Mouse (Mus musculus) stomach, embryonic 15.5 days (tissue): ENCODE data around the gene Cyp26c1. TPM values are rescaled to one million over a fixed set of nuclear protein-coding genes. Genes with fewer than 3 reads are reported as not detected.

Experiments used
- ATAC-seq: fragments of 200-750 bp; cut with Nextera tagmentation; 2 replicates; pipeline ENCODE4 v1.8.0; 2017; ENCODE audit warnings: low read depth, moderate number of reproducible peaks, moderate TSS enrichment; ENCODE audit not compliant: insufficient read depth, low FRiP score
- H3K27ac ChIP-seq: fragments of 300-500 bp; sonication (generic); 2 replicates; pipeline ENCODE4 v1.5.1; 2015; ENCODE audit warnings: mild to moderate bottlenecking, inconsistent platforms
- H3K27me3 ChIP-seq: fragments of 300-500 bp; sonication (generic); replicated peaks from 2 replicates; pipeline ENCODE4 v1.6.1; 2015; ENCODE audit warnings: inconsistent platforms
- H3K36me3 ChIP-seq: fragments of 300-500 bp; sonication (generic); 2 replicates; pipeline ENCODE4 v1.6.1; 2015; ENCODE audit warnings: inconsistent platforms
- H3K4me1 ChIP-seq: fragments of 300-500 bp; sonication (generic); 2 replicates; pipeline ENCODE4 v1.6.1; 2015; ENCODE audit warnings: inconsistent platforms
- H3K4me2 ChIP-seq: fragments of 300-500 bp; sonication (generic); 2 replicates; pipeline ENCODE4 v1.6.1; 2015; ENCODE audit warnings: mild to moderate bottlenecking, inconsistent platforms
- H3K4me3 ChIP-seq: fragments of 300-500 bp; sonication (generic); replicated peaks from 2 replicates; pipeline ENCODE4 v1.5.1; 2015; ENCODE audit warnings: inconsistent platforms
- H3K9ac ChIP-seq: fragments of 300-500 bp; sonication (generic); 2 replicates; pipeline ENCODE4 v1.6.1; 2015; ENCODE audit warnings: inconsistent platforms
- H3K9me3 ChIP-seq: fragments of 300-500 bp; sonication (generic); 2 replicates; pipeline ENCODE4 v1.6.1; 2016; ENCODE audit warnings: inconsistent platforms
- WGBS: fragments of 180-500 bp; shearing (Covaris S2); methylation state at CpG from one replicate; pipeline ENCODE4 v1.1.7; 2015; 5-methylcytosine and 5-hydroxymethylcytosine counted together
- polyA plus RNA-seq: library from polyadenylated mRNA; unstranded; fragments of >200 nt; fragmentation: Nextera tagmentation; extraction: Ambion mirVana; gene quantifications from 2 replicates; pipeline ENCODE4 v1.2.1, GENCODE M21; 2015

Cyp26c1 gene
- polyA plus RNA-seq, 1 experiment from 2014 or later, result 0.12 TPM

DNA sequence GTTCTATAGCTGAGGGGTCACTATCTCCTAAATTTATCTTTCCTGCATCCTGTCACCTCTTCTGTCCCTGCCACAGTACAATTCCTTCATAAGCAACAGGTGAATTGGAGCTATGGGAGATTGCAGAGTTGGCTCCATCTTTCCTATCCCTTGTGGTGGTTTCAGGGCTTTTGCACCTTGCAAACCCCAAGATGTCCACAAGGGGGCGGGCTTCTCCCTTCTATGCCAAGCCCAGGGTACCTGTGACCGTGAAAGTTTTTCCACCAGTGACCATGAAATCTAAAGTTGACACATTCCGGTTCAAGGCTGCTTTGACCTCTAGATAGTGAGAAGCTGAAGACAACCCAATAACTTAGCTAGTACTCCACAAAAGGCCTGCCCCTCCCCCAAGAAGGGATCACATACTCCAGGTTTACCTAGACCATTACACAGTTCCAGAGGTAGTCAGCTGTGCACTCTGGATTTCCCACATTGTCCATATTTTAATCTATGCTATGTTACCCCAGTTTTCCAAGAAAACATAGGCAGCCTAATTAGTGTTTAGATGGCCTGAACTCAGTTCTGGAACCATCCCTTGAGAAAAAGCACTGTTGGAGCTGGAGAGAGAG lies 18.6 kb downstream of the Cyp26c1 start:
- no peak overlapping the region for H3K27ac ChIP-seq
- WGBS, result 6% methylated on average over 3 of the region's 3 CpGs

DNA sequence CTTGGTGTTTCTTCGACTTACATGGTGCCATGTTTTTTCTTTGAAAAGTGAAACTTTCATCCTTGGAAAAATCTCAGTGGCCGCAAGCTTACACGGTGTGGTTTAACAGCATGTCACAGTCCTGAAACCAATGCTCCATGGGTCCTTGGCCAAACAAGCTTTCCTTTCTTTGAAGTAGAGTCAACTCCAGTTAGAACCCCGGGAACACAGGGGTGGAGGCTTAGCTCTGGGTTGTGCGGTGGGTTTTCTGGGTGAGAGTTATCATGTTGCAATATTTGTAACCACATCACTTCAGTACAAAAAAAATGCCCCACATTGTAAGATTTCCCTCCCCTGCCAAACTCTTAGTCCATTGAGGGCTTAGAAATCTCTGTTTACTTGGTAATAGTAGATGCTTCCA lies 20.3 kb downstream of the Cyp26c1 start:
- no peak overlapping the region for H3K4me3 ChIP-seq
- H3K4me1 ChIP-seq, result no peaks in the 10 kb centered on the region
- peaks cover 25% of the 10 kb centered on the region for H3K27me3 ChIP-seq
- 90% methylated on average over 5 of the region's 5 CpGs for WGBS
- no peaks in the 10 kb centered on the region for H3K36me3 ChIP-seq
- ATAC-seq, result no peak
- no peak overlapping the region for H3K4me2 ChIP-seq
- H3K9me3 ChIP-seq, result no peaks in the 10 kb centered on the region
- no peak overlapping the region for H3K27ac ChIP-seq
- H3K9ac ChIP-seq, result no peak overlapping the region

More for the DNA sequence above, 18.6 kb downstream of the Cyp26c1 start:
- Histone ChIP-seq H3K4me2 (no peak overlapping the region), H3K4me3 (no peak overlapping the region), H3K9me3 (no peaks in the 10 kb centered on the region), H3K36me3 (no peaks in the 10 kb centered on the region), H3K4me1 (peaks cover 1% of the 10 kb centered on the region; the same call in 1 of the 2 replicates), H3K27me3 (peaks cover 42% of the 10 kb centered on the region), H3K9ac (no peak overlapping the region)
- no peak for ATAC-seq

DNA sequence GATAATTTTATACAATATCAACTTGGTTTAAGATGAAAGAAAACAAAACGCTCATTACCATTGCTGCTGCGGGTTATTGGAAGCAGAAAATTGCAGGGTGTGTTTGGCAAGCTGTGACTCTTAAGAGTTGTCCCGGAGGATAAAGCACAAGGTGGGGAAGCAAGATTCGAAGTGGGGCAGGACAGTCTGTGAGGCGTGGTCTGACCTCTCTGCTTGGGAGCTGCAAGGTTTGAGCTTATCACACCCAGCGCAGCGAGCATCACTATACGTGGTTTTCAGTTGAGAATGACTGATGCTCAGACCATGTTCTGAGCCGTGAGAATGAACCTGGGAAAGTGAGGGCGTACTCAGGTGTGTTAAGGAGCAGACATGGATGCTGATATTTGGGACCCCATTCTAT lies 29.3 kb downstream of the Cyp26c1 start:
- H3K9me3 ChIP-seq, result no peaks in the 10 kb centered on the region
- no peaks in the 10 kb centered on the region for H3K36me3 ChIP-seq
- 58% methylated on average over 10 of the region's 10 CpGs for WGBS
- H3K27ac ChIP-seq, result no peak overlapping the region
- ATAC-seq, result no peak
- no peaks in the 10 kb centered on the region for H3K27me3 ChIP-seq
- no peaks in the 10 kb centered on the region for H3K4me1 ChIP-seq
- H3K4me3 ChIP-seq, result no peak overlapping the region
- no peak overlapping the region for H3K9ac ChIP-seq
- no peak overlapping the region for H3K4me2 ChIP-seq

DNA sequence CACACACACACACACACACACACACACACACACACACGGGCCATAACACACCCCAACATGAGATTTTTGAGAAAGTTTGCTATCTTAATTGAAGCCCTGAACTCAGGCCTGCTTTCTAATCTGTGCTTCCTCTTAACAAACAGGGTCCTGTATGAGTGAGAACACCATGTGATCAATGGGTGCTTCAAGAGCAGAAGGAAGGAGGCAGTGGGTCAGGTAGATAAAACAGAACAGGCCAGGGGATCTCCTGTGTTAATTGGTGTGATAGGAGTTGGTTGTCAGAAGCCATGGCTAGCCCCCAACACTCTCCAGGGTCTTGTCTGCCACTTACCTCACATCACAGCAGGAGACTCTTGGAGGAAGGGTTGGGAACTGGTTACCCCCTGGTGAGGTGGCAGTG lies 30.6 kb downstream of the Cyp26c1 start:
- Histone ChIP-seq H3K9ac (no peak overlapping the region), H3K27ac (no peak overlapping the region), H3K9me3 (no peaks in the 10 kb centered on the region), H3K4me3 (no peak overlapping the region), H3K4me1 (no peaks in the 10 kb centered on the region), H3K27me3 (no peaks in the 10 kb centered on the region), H3K36me3 (no peaks in the 10 kb centered on the region), H3K4me2 (no peak overlapping the region)
- ATAC-seq, result no peak
- WGBS, result 60% methylated on average over 1 of the region's 1 CpGs

DNA sequence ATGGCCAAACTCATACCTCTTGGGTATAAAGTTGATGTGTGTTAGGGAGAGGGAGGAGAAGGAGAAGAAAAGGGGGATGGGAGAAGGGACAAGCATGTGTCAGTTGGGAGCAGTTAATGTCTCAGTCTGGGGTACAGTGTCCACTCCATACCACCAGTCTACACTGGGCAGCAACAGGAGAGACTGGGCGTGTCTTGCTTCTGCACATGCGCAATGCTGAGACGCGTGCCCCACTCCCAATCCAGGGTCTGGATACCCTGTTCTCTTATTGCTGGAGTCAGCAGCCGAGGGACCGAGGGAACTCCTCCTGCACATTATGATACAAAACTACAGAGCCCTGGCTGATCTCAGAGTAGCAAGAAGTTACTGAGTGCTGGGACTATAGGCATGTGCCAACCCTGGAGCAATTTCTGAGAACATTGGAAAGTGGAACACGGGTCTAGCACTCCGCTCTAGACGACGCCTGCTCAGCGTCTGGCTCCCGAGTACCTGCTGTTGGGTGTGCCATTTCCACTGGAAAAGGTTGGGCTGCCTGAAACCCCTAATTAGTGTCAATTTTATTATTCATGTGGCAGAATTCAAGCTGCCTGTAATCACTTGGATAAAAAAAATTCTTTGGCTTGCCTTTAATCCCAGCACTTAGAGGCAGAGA lies 31.3 kb downstream of the Cyp26c1 start:
- Histone ChIP-seq H3K36me3 (no peaks in the 10 kb centered on the region), H3K9ac (no peak overlapping the region), H3K4me2 (no peak overlapping the region), H3K4me1 (no peaks in the 10 kb centered on the region), H3K27ac (no peak overlapping the region), H3K9me3 (no peaks in the 10 kb centered on the region), H3K27me3 (no peaks in the 10 kb centered on the region), H3K4me3 (no peak overlapping the region)
- ATAC-seq, result no peak
- WGBS, result 79% methylated on average over 12 of the region's 12 CpGs

DNA sequence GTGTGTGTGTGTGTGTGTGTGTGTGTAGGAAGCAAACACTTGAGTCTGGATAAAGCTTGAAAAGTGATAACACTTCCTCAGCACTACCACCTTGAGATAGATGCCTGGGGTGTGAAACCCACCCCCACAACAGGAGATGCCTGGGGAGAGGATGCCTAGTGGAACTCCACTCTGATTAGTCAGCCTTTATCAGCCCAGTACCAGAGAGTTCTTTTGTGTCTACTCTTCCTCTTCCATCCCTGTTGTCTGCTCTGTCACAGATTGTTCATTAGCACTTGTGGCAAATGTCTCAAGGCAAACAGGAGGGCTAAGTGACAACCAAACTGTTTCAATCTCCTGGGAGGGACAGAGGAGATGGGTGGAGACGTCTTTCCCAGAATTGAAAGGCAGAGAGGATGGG lies 33.8 kb downstream of the Cyp26c1 start:
- H3K9ac ChIP-seq, result no peak overlapping the region
- H3K9me3 ChIP-seq, result no peaks in the 10 kb centered on the region
- no peak for ATAC-seq
- no peak overlapping the region for H3K4me3 ChIP-seq
- H3K4me1 ChIP-seq, result no peaks in the 10 kb centered on the region
- no peaks in the 10 kb centered on the region for H3K27me3 ChIP-seq
- no peaks in the 10 kb centered on the region for H3K36me3 ChIP-seq
- no peak overlapping the region for H3K4me2 ChIP-seq
- WGBS, result 38% methylated on average over 1 of the region's 1 CpGs
- no peak overlapping the region for H3K27ac ChIP-seq

DNA sequence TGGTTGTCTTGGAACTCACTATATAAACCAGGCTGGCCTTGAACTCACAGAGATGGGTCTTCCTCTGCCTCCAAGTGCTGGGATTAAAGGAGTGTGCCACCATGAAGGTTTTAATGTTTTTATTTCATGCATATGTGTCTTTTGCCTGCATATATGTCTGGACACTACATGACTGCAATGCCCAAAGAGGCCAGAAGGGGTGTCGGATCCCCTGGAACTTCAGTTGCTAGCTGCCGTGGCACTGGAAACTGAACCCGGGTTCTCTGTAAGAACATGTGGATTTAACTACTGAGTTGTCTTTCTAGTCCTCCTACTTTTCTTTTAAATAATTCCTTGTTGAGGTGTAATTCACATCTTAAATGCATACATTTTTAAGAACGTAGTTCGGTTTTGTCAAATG lies 39.2 kb downstream of the Cyp26c1 start:
- Histone ChIP-seq H3K4me1 (no peaks in the 10 kb centered on the region), H3K9ac (no peak overlapping the region), H3K27ac (no peak overlapping the region), H3K4me3 (no peak overlapping the region), H3K27me3 (no peaks in the 10 kb centered on the region), H3K36me3 (no peaks in the 10 kb centered on the region), H3K9me3 (no peaks in the 10 kb centered on the region), H3K4me2 (no peak overlapping the region)
- no peak for ATAC-seq
- 99% methylated on average over 5 of the region's 5 CpGs for WGBS

GRCm38 (mm10) chr19:37726585-37726984 lies 41.2 kb downstream of the Cyp26c1 start:
- Histone ChIP-seq H3K9me3 (no peaks in the 10 kb centered on the region), H3K9ac (no peak overlapping the region), H3K27me3 (no peaks in the 10 kb centered on the region), H3K4me2 (no peak overlapping the region), H3K36me3 (no peaks in the 10 kb centered on the region), H3K27ac (no peak overlapping the region), H3K4me3 (no peak overlapping the region), H3K4me1 (no peaks in the 10 kb centered on the region)
- WGBS, result 85% methylated on average over 7 of the region's 7 CpGs
- no peak for ATAC-seq

DNA sequence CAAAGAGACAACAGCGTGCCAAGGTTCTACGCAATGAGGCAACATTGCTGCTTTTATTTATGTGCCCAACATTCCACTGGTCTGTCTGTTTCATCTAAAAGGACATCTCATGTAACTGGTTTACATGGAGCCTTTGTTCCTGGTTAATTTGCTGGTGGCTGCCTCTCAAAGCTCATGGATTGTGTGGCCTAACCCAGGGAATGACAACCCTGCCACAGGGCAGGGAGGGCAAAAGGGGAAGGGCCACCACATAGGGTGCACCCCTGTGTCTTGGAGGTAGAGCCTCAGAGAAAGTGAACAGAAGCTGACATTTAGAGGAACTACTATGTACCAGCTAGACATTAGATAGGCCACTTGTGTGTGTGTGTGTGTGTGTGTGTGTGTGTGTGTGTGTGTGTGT lies 42.0 kb downstream of the Cyp26c1 start:
- no peaks in the 10 kb centered on the region for H3K9me3 ChIP-seq
- H3K27me3 ChIP-seq, result no peaks in the 10 kb centered on the region
- WGBS, result 91% methylated on average over 2 of the region's 2 CpGs
- no peak overlapping the region for H3K4me3 ChIP-seq
- H3K4me1 ChIP-seq, result no peaks in the 10 kb centered on the region
- no peak overlapping the region for H3K4me2 ChIP-seq
- H3K27ac ChIP-seq, result no peak overlapping the region
- no peaks in the 10 kb centered on the region for H3K36me3 ChIP-seq
- H3K9ac ChIP-seq, result no peak overlapping the region
- no peak for ATAC-seq

DNA sequence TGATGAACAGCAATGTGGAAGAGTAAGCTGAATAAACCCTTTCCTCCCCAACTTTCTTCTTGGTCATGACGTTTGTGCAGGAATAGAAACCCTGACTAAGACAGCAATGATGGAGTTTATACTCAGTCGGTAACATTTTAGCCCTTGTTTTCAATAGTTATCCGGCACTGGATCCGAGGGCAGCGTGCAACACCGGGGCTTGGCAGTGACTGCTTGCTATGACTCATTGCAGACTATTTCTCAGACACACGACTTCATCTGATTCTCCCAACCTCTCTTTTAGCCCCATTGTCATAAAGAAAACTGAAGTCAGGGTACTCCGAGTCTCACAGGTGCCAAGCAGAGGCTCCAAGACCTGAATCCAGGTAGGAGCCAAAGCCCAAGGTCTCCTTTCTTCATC lies 50.0 kb downstream of the Cyp26c1 start:
- no peak for ATAC-seq
- 80% methylated on average over 8 of the region's 8 CpGs for WGBS
- no peaks in the 10 kb centered on the region for H3K36me3 ChIP-seq
- H3K27ac ChIP-seq, result no peak overlapping the region
- no peak overlapping the region for H3K4me3 ChIP-seq
- H3K27me3 ChIP-seq, result no peaks in the 10 kb centered on the region
- H3K9ac ChIP-seq, result no peak overlapping the region
- no peaks in the 10 kb centered on the region for H3K9me3 ChIP-seq
- no peaks in the 10 kb centered on the region for H3K4me1 ChIP-seq
- no peak overlapping the region for H3K4me2 ChIP-seq

DNA sequence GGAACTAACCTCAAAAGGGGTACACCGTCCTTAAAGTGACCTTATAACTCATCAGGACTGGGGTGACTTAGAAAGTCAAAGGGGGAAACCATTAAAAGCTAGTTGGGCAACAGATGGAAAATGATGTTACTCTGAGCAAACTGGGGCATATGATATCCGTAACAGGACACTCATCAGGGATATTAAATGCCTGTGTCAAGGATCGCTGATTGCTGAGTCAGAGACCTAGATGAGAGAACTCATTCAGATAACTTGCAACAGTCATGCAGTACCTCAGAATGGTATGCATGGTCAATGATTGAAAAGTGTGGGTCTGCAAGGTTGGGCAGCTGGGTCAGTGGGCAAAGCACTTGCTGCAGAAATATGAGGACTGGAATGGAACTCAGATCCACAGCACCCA lies 53.2 kb downstream of the Cyp26c1 start:
- no peak for ATAC-seq
- H3K36me3 ChIP-seq, result no peaks in the 10 kb centered on the region
- no peaks in the 10 kb centered on the region for H3K9me3 ChIP-seq
- H3K27ac ChIP-seq, result no peak overlapping the region
- no peaks in the 10 kb centered on the region for H3K27me3 ChIP-seq
- 87% methylated on average over 3 of the region's 3 CpGs for WGBS
- H3K4me2 ChIP-seq, result no peak overlapping the region
- H3K4me1 ChIP-seq, result no peaks in the 10 kb centered on the region
- H3K4me3 ChIP-seq, result no peak overlapping the region
- H3K9ac ChIP-seq, result no peak overlapping the region

DNA sequence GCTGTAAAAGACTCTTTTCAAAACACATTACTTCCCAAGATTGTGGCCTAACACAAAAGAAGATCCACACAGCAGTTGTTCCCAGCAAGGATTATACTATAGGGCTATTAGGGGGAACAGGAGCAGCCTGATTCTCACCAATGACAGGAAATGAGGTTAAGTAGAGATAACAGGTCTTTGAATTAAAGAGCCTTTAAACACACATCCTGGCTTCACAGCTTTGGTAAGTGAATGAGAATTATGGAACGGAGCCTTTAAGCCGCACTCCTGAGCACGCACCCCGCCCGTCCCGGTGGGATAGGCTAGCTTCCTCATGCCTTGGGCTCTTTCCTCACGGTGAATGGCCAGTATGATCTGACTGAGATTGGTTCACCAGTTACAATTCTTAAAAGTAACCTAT lies 54.7 kb downstream of the Cyp26c1 start:
- H3K9ac ChIP-seq, result no peak overlapping the region
- no peaks in the 10 kb centered on the region for H3K36me3 ChIP-seq
- H3K4me1 ChIP-seq, result no peaks in the 10 kb centered on the region
- no peaks in the 10 kb centered on the region for H3K9me3 ChIP-seq
- no peak overlapping the region for H3K4me2 ChIP-seq
- 61% methylated on average over 7 of the region's 7 CpGs for WGBS
- ATAC-seq, result no peak
- no peaks in the 10 kb centered on the region for H3K27me3 ChIP-seq
- H3K27ac ChIP-seq, result no peak overlapping the region
- no peak overlapping the region for H3K4me3 ChIP-seq
